Mouse (Mus musculus) forebrain, embryonic 12.5 days (tissue): Measurements from ENCODE around the gene Snx32. TPM values are rescaled to one million over a fixed set of nuclear protein-coding genes. Genes with fewer than 3 reads are reported as not detected.

Experiments used
- ATAC-seq: fragments of 200-750 bp; cut with Nextera tagmentation; 2 replicates; pipeline ENCODE4 v1.8.0; 2017; ENCODE audit warnings: moderate TSS enrichment; ENCODE audit not compliant: low FRiP score
- H3K27ac ChIP-seq: fragments of 300-500 bp; sonication (generic); 2 replicates; pipeline ENCODE4 v1.5.1; 2016; ENCODE audit warnings: mild to moderate bottlenecking
- H3K27me3 ChIP-seq: fragments of 300-500 bp; sonication (generic); 2 replicates; pipeline ENCODE4 v1.6.1; 2016; ENCODE audit warnings: mild to moderate bottlenecking
- H3K36me3 ChIP-seq: fragments of 300-500 bp; sonication (generic); replicated peaks from 2 replicates; pipeline ENCODE4 v1.6.1; 2016; ENCODE audit warnings: mild to moderate bottlenecking
- H3K4me1 ChIP-seq: fragments of 300-500 bp; sonication (generic); 2 replicates; pipeline ENCODE4 v1.6.1; 2016
- H3K4me2 ChIP-seq: fragments of 300-500 bp; sonication (generic); 2 replicates; pipeline ENCODE4 v1.6.1; 2016; ENCODE audit warnings: mild to moderate bottlenecking, moderate library complexity
- H3K4me3 ChIP-seq: fragments of 300-500 bp; sonication (generic); replicated peaks from 2 replicates; pipeline ENCODE4 v1.5.1; 2016; ENCODE audit warnings: mild to moderate bottlenecking
- H3K9ac ChIP-seq: fragments of 300-500 bp; sonication (generic); 2 replicates; pipeline ENCODE4 v1.6.1; 2016; ENCODE audit warnings: mild to moderate bottlenecking
- H3K9me3 ChIP-seq: fragments of 300-500 bp; sonication (generic); 2 replicates; pipeline ENCODE4 v1.6.1; 2016
- WGBS: fragments of 180-500 bp; shearing (Covaris S2); methylation state at CpG from one replicate; pipeline ENCODE4 v1.1.7; 2016; 5-methylcytosine and 5-hydroxymethylcytosine counted together
- polyA plus RNA-seq: library from polyadenylated mRNA; unstranded; fragments of >200 nt; fragmentation: Nextera tagmentation; extraction: Ambion mirVana; gene quantifications from 2 replicates; pipeline ENCODE4 v1.2.1, GENCODE M21; 2016

The Snx32 gene
- polyA plus RNA-seq, 1 experiment from 2014 or later: 29.3 TPM

DNA sequence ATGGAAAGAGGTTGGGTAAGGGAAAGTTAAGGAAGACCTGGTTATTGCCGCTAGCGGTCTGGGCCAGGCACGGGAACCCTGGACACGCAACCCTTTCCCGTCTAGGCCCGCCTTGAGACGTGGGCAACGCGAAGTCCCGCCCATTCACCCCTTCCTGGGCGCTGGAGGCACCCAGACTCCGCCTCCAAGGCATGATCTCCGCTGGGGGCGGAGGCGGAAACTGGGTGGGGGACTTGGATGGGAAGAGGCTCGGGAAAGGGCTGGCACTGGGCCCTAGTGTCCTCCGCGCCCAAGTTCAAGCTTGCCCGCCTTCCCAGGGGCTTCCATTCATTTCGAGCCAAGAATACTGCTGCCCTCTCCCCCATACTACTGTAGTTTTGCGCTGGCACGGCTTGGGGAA, 36.6 kb downstream of the Snx32 start, which contains the start of gene Efemp2:
TSS of gene Efemp2 (plus strand) at position 235 of the 400 bp plus-strand sequence.
- 2% methylated on average over 22 of the region's 22 CpGs for WGBS
- H3K27ac ChIP-seq: peak within 1 kb of the TSS; percentile 66; the same call in 1 of the 2 replicates
- H3K27me3 ChIP-seq: no peaks in the 10 kb centered on the region
- peak within 1 kb of the TSS; percentile 65 for H3K4me3 ChIP-seq
- no peaks in the 10 kb centered on the region for H3K9me3 ChIP-seq
- no peaks in the 10 kb centered on the region for H3K36me3 ChIP-seq
- ATAC-seq: peak; percentile 64
- peak within 1 kb of the TSS; percentile 82 for H3K9ac ChIP-seq
- peaks cover 31% of the 10 kb centered on the region for H3K4me1 ChIP-seq
- H3K4me2 ChIP-seq: peak within 1 kb of the TSS; percentile 97

DNA sequence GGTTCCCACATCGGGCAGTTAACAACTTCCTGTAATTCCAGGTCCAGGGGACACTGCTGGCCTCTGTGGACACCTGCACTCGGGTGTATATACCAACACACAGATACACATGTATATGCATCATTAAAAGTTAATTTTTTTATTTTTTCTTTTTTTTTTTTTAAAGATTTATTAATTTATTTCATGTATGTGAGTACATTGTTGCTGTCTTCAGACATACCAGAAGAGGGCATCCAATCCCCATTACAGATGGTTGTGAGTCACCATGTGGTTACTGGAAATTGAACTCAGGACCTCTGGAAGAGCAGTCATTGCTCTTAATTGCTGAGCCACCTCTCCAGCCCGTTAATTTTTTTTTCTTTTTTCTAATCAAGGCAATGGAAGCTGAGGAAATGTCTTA, 37.5 kb downstream of the Snx32 start:
- Histone ChIP-seq H3K36me3 (peaks cover 3% of the 10 kb centered on the region; the same call in 1 of the 2 replicates), H3K27ac (no peak overlapping the region), H3K4me3 (no peak overlapping the region), H3K4me1 (peaks cover 31% of the 10 kb centered on the region), H3K9ac (no peak overlapping the region), H3K27me3 (no peaks in the 10 kb centered on the region), H3K9me3 (no peaks in the 10 kb centered on the region), H3K4me2 (no peak overlapping the region)
- no peak for ATAC-seq
- 83% methylated on average over 3 of the region's 3 CpGs for WGBS

DNA sequence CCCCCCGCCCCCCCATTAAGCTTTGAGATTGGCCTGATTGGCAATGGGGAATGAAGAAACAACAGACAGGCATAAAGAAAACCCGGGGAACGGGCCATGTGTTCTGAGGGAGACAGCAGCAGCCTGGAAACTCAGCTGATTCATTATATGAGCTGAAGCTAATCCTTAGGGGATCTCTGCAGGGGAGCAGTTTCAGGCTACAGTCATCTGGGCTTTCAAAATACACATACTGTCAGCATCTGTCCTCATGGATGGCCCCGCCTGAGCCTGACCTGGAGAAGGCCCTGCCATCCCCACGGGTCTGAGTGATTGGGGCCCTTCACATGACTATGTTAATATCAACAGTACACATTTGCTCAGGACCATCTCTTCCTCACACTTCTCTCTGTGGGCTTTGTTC, 38.5 kb downstream of the Snx32 start:
- Histone ChIP-seq H3K4me3 (no peak overlapping the region), H3K4me2 (no peak overlapping the region), H3K9ac (no peak overlapping the region), H3K4me1 (peaks cover 31% of the 10 kb centered on the region), H3K27me3 (no peaks in the 10 kb centered on the region), H3K27ac (no peak overlapping the region), H3K9me3 (no peaks in the 10 kb centered on the region), H3K36me3 (peaks cover 13% of the 10 kb centered on the region)
- 56% methylated on average over 5 of the region's 5 CpGs for WGBS
- no peak for ATAC-seq

DNA sequence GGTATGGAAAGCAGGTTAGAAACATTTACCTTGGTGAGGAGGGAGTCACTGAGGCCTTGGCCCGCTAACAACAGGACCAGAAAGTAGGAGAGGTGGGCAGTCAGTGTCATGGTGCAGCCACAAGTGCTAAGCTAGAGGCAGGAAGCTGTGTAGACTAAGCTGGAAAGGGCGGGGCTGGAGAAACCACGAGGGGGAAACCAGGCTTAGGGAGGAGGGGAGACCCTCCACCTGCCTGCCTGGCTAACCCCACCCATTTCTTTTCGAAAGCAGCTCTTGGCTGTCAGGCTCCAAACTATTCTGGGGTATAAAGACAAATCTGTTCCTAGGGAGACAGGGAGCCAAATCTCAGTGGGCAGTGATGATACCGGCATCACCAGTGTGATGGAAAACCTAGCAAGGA, 42.0 kb downstream of the Snx32 start, which contains the start of gene Ctsw:
TSS of gene Ctsw (minus strand) at position 134 of the 400 bp plus-strand sequence.
- 60% methylated on average over 5 of the region's 5 CpGs for WGBS
- Histone ChIP-seq H3K9ac (no peak within 1 kb of the TSS), H3K9me3 (no peaks in the 10 kb centered on the region), H3K4me1 (peaks cover 21% of the 10 kb centered on the region), H3K27me3 (no peaks in the 10 kb centered on the region), H3K36me3 (peaks cover 37% of the 10 kb centered on the region), H3K4me3 (no peak within 1 kb of the TSS), H3K4me2 (no peak within 1 kb of the TSS), H3K27ac (no peak within 1 kb of the TSS)
- no peak for ATAC-seq

DNA sequence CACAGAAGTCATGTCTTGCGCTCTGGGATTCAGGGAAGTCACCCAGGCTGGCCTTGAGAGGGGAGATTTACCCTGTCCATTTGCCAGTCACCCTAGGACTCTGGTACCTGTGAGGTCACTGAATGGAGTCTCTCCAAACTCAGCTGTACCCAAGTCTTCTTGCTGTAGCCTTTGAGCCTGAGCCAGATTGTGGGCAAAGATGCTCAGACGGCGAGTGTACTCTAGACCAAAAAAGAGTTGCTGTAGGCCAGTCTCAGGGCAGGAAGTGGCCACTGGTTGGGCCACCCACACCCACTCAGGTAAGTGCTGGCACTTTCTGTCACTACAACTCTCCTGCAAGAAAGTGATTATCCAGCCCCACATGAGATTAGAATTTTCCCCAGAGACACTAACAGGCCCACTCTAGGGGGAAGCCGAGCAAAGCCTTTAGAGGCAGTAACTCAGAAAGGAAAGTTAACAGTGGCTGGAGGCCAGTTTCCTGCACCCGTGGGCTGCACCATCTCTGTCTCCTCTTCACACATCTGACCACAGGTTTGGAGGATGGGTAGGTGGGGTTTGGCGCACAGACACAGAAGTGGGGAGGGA, 43.3 kb downstream of the Snx32 start:
- 91% methylated on average over 6 of the region's 6 CpGs for WGBS
- Histone ChIP-seq H3K36me3 (peaks cover 49% of the 10 kb centered on the region), H3K27ac (no peak overlapping the region), H3K4me3 (no peak overlapping the region), H3K4me2 (no peak overlapping the region), H3K9me3 (no peaks in the 10 kb centered on the region), H3K27me3 (no peaks in the 10 kb centered on the region), H3K9ac (no peak overlapping the region), H3K4me1 (peaks cover 21% of the 10 kb centered on the region)
- no peak for ATAC-seq

DNA sequence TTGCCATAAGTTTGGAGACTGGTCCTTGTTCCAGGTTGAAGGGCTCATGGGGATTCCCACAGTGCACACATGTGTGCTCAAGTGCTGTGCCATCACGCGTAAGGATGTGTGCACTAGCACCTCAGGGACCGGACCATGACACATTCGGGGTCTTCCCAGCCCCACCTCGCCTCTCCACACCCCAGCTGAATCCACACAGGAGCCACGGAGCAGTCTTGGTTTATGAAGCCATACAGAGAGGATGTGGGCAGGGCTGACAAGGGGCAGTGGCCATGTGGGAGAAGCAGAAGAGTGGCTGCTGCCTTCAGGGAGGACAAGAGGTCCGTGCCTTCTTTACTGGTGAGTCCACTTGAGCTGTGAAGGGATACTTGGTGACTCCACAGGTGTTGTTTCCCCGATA, 45.3 kb downstream of the Snx32 start:
- ATAC-seq: no peak
- Histone ChIP-seq H3K27ac (no peak overlapping the region), H3K9me3 (no peaks in the 10 kb centered on the region), H3K9ac (no peak overlapping the region), H3K4me1 (peaks cover 30% of the 10 kb centered on the region), H3K4me3 (no peak overlapping the region), H3K4me2 (0 out of 2 replicates have a peak overlapping the region, but pooled peaks have one; percentile 40), H3K27me3 (no peaks in the 10 kb centered on the region), H3K36me3 (peaks cover 52% of the 10 kb centered on the region)
- WGBS: 94% methylated on average over 8 of the region's 8 CpGs

DNA sequence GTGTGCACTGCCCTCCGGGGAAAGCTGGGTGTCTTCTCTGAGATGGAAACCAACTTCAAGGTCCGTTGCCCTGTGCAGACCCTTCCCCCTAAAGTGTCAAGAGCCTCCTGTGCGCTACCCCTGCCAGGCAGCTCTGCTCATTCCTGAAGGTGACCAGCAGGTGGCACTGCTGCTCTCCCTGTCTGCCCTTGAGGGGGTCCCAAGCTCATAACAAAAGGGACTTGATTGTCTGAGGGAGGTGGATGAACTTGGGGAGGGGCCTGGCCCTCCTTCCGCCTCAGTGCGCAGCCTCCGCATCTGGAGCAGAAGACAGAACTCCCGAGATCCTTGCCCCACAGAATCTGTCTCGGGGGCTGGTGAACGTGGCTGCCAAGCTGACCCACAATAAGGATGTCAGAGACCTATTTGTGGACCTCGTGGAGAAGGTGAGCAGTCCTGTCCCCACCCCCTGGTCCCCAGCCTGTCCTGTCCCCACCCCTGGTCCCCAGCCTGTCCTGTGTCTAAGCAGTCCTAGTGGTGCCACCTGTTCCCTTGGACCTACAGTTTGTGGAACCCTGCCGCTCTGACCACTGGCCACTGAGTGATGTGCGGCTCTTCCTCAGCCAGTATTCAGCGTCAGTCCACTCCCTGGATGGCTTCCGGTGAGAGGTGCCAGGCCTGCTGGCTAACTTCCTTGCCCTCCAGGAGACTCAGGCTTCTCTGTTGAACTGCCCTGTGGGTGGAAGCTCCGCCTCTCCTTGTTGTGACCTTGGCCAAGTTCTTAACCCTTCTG, 46.4 kb downstream of the Snx32 start:
- peaks cover 33% of the 10 kb centered on the region for H3K4me1 ChIP-seq
- H3K4me3 ChIP-seq: peak overlapping the region; percentile 28
- H3K27ac ChIP-seq: peak overlapping the region; percentile 5
- peak; percentile 59 for ATAC-seq
- H3K9ac ChIP-seq: peak overlapping the region; percentile 36
- H3K4me2 ChIP-seq: peak overlapping the region; percentile 40
- peaks cover 5% of the 10 kb centered on the region for H3K27me3 ChIP-seq
- H3K9me3 ChIP-seq: no peaks in the 10 kb centered on the region
- 44% methylated on average over 15 of the region's 15 CpGs for WGBS
- H3K36me3 ChIP-seq: peaks cover 52% of the 10 kb centered on the region

DNA sequence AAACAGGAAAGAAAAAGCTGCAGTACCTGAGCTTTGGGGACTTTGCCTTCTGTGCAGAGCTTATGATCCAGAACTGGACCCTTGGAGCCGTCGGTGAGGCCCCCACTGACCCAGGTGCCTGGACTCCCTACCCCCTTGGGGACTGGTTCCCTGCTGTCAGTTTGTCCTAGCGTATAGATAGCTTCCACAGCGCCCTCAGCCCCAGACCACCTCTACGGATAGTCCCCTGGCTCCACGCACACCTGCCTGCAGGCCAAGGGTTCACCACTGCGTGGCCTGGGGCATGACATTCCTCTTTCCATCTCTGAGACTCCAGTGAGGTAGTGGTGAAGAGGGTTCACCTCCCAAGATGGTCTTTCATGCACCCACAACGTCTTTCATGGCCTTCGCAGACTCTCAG, 47.1 kb downstream of the Snx32 start:
- no peak overlapping the region for H3K9ac ChIP-seq
- no peak overlapping the region for H3K4me3 ChIP-seq
- H3K27me3 ChIP-seq: peaks cover 12% of the 10 kb centered on the region
- peaks cover 33% of the 10 kb centered on the region for H3K4me1 ChIP-seq
- H3K27ac ChIP-seq: no peak overlapping the region
- H3K9me3 ChIP-seq: no peaks in the 10 kb centered on the region
- WGBS: 91% methylated on average over 9 of the region's 9 CpGs
- no peak overlapping the region for H3K4me2 ChIP-seq
- peaks cover 52% of the 10 kb centered on the region for H3K36me3 ChIP-seq
- no peak for ATAC-seq

DNA sequence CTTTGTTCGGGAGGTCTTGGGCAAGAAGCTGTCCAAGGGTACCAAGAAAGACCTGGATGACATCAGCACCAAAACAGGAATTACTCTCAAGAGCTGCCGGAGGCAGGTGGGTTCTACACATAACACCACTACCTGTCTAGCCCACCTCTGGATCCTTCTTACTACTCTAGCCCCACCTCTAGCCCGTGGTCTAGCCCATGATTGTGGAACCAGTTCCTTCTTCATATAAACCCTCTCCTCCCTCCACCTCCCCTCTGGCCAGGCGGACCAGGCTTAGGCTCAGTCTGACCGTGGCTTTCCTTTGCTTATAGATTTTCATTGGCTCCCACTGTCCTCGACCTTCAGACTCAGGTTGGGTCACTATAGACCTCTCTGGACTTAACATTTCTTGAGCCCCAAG, 48.9 kb downstream of the Snx32 start:
- Histone ChIP-seq H3K9me3 (no peaks in the 10 kb centered on the region), H3K27ac (no peak overlapping the region), H3K4me1 (peaks cover 46% of the 10 kb centered on the region), H3K27me3 (peaks cover 14% of the 10 kb centered on the region), H3K9ac (0 out of 2 replicates have a peak overlapping the region, but pooled peaks have one; percentile 79), H3K36me3 (peaks cover 35% of the 10 kb centered on the region), H3K4me2 (peak overlapping the region; percentile 90), H3K4me3 (peak overlapping the region; percentile 75)
- WGBS: 89% methylated on average over 6 of the region's 6 CpGs
- ATAC-seq: no peak

DNA sequence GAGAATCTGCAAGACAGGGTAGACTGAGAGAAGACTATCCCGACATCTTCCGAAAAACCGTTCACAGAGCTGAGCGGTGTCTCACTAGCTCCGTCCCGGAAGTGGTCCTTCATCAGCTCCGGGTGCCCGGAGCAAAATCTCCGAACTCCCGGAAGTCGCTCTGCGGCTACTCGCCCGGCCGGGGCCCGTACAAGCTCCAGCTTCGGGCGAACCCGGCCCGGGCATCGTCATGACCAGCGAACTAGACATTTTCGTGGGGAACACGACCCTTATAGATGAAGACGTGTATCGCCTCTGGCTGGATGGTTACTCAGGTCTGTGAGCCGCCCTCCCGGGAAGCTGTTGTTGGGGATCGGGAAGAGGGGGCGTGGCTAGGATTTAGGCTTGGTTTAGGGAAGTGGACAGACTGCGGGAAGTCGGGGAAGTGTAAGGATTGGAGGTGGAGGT, 49.9 kb downstream of the Snx32 start, which contains the start of gene Fibp:
TSS of gene Fibp (plus strand) at position 151 of the 447 bp plus-strand sequence.
- peak within 1 kb of the TSS; percentile 79 for H3K9ac ChIP-seq
- peak within 1 kb of the TSS; percentile 75 for H3K4me3 ChIP-seq
- WGBS: under 1% methylated on average over 32 of the region's 32 CpGs
- peak; percentile 60 for ATAC-seq
- H3K27ac ChIP-seq: peak within 1 kb of the TSS; percentile 71
- peaks cover 55% of the 10 kb centered on the region for H3K4me1 ChIP-seq
- H3K4me2 ChIP-seq: peak within 1 kb of the TSS; percentile 90
- peaks cover 15% of the 10 kb centered on the region for H3K27me3 ChIP-seq
- H3K36me3 ChIP-seq: peaks cover 25% of the 10 kb centered on the region
- no peaks in the 10 kb centered on the region for H3K9me3 ChIP-seq

DNA sequence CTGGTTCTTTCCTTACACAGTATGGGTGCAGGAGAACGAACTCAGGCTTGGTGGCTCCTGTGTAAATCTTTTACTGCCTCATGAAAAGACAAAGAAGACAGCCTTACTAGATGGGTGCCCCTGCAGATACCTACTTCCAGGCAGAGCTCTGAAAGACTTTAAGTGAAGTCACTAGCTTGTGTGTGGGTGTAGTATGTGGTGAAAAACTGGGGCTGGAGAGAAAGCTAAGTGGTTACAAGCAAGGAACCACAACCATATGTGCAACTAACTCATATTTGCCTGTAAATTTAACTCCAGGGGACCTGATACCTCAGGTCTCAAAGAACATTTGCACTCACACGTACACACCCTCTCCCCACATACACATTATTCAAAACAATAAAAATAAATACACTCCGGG, 50.4 kb downstream of the Snx32 start:
- Histone ChIP-seq H3K4me3 (peak overlapping the region; percentile 75), H3K27ac (no peak overlapping the region), H3K4me1 (peaks cover 61% of the 10 kb centered on the region), H3K9ac (peak overlapping the region; percentile 79), H3K27me3 (peaks cover 18% of the 10 kb centered on the region), H3K36me3 (peaks cover 20% of the 10 kb centered on the region), H3K4me2 (peak overlapping the region; percentile 90), H3K9me3 (no peaks in the 10 kb centered on the region)
- 32% methylated on average over 3 of the region's 3 CpGs for WGBS
- ATAC-seq: no peak

DNA sequence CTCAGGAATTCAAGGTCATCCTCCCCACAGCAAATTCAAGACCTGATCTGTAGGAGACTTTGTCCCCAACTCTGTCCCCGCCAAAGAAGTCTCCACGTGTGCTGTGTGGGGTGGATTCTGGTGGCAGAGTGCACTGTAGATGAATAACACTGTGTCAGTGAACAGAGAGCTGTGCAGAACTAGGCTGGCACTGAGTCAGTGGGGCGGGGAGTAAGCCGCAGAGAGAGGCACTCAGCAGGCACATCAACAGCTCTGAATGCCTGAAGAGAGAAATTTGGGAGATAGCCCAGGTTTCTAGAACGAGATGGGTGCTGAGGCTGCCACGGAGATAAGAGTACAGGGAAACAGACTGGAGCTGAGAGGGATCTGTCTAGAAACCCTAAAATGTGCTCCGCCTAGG, 51.3 kb downstream of the Snx32 start:
- 67% methylated on average over 7 of the region's 7 CpGs for WGBS
- peaks cover 24% of the 10 kb centered on the region for H3K36me3 ChIP-seq
- peaks cover 18% of the 10 kb centered on the region for H3K27me3 ChIP-seq
- H3K9ac ChIP-seq: no peak overlapping the region
- H3K9me3 ChIP-seq: no peaks in the 10 kb centered on the region
- H3K4me2 ChIP-seq: no peak overlapping the region
- no peak overlapping the region for H3K4me3 ChIP-seq
- no peak for ATAC-seq
- H3K4me1 ChIP-seq: peaks cover 54% of the 10 kb centered on the region
- no peak overlapping the region for H3K27ac ChIP-seq
